Mouse (Mus musculus): ENCODE data around the gene Exog. TPM values are rescaled to one million over a fixed set of nuclear protein-coding genes. Genes with fewer than 3 reads are reported as not detected.

Gene Exog
- 2.4 and 2.5 TPM in 2 replicates for polyA plus RNA-seq (2012; rRNA removed)

GRCm38 (mm10) chr9:119444738-119445429 is at the start of gene Exog:
Gene Exog (plus strand): TSS chr9:119444943.

GRCm38 (mm10) chr9:119401801-119402214 is 42.9 kb upstream of the Exog start, which contains the start of gene Acvr2b:
Gene Acvr2b (plus strand): TSS chr9:119402118.

Other genes starting within 250 kb of the Exog start
- 0.13 TPM in 1 of 2 replicates, not detected in the other for gene Slc22a13, start 235.8 kb upstream of the Exog start, polyA plus RNA-seq (2012; rRNA removed)
- 14.6 and 14.7 TPM in 2 replicates for gene Oxsr1, start 122.5 kb upstream of the Exog start, polyA plus RNA-seq (2012; rRNA removed)
- gene Acaa1a, start 105.3 kb upstream of the Exog start, polyA plus RNA-seq (2012; rRNA removed) = 322 and 341 TPM in 2 replicates
- gene Myd88, start 103.5 kb upstream of the Exog start, polyA plus RNA-seq (2012; rRNA removed) = 25.8 and 28.6 TPM in 2 replicates
- gene Xylb, start 87.6 kb upstream of the Exog start, polyA plus RNA-seq (2012; rRNA removed) = 6.4 and 9.0 TPM in 2 replicates
- not detected in 2 replicates for gene Slc22a14, start 79.4 kb upstream of the Exog start, polyA plus RNA-seq (2012; rRNA removed)
- 6.4 and 6.9 TPM in 2 replicates for gene Acvr2b, start 42.8 kb upstream of the Exog start, polyA plus RNA-seq (2012; rRNA removed)
- 0.71 TPM in 2 replicates for gene Scn5a, start 134.1 kb downstream of the Exog start, polyA plus RNA-seq (2012; rRNA removed)

All from colon, adult 2 months (tissue).